Mouse (Mus musculus) hindbrain, postnatal 0 days (tissue): ENCODE data around the gene 1700125H20Rik. TPM values are rescaled to one million over a fixed set of nuclear protein-coding genes. Genes with fewer than 3 reads are reported as not detected.

Source experiments
- ATAC-seq: fragments of 200-750 bp; cut with Nextera tagmentation; 2 replicates; pipeline ENCODE4 v1.8.0; 2017; ENCODE audit warnings: mild to moderate bottlenecking, moderate TSS enrichment, moderate library complexity
- DNase-seq: peaks from one replicate; pipeline ENCODE4 v3.0.0-alpha.2; 2015; ENCODE audit warnings: low spot score
- H3K27ac ChIP-seq: fragments of 300-500 bp; sonication (generic); 2 replicates; pipeline ENCODE4 v1.5.1; 2014; ENCODE audit warnings: mild to moderate bottlenecking
- H3K27me3 ChIP-seq: fragments of 300-500 bp; sonication (generic); 2 replicates; pipeline ENCODE4 v1.6.1; 2014; ENCODE audit warnings: low read length, mixed read lengths; ENCODE audit not compliant: insufficient read depth
- H3K36me3 ChIP-seq: fragments of 300-500 bp; sonication (generic); 2 replicates; pipeline ENCODE4 v1.6.1; 2014; ENCODE audit warnings: low read length, mixed read lengths; ENCODE audit not compliant: insufficient read depth
- H3K4me1 ChIP-seq: fragments of 300-500 bp; sonication (generic); 2 replicates; pipeline ENCODE4 v1.6.1; 2014; ENCODE audit warnings: antibody characterized with exemption, low read length, mixed read lengths; ENCODE audit not compliant: insufficient read depth
- H3K4me2 ChIP-seq: fragments of 300-500 bp; sonication (generic); 2 replicates; pipeline ENCODE4 v1.6.1; 2014; ENCODE audit warnings: low read depth, mild to moderate bottlenecking, low read length, moderate library complexity, mixed read lengths
- H3K4me3 ChIP-seq: fragments of 300-500 bp; sonication (generic); 2 replicates; pipeline ENCODE4 v1.5.1; 2014; ENCODE audit warnings: low read length
- H3K9ac ChIP-seq: fragments of 300-500 bp; sonication (generic); replicated peaks from 2 replicates; pipeline ENCODE4 v1.6.1; 2014; ENCODE audit warnings: mild to moderate bottlenecking, low read length, moderate library complexity, mixed read lengths
- H3K9me3 ChIP-seq: fragments of 300-500 bp; sonication (generic); 2 replicates; pipeline ENCODE4 v1.6.1; 2016; ENCODE audit warnings: low read length, mixed read lengths
- CTCF ChIP-seq: IDR thresholded peaks from 2 replicates; pipeline ENCODE4 v1.5.1; 2016; ENCODE audit warnings: antibody characterized with exemption, control low read depth, low read depth
- WGBS: fragments of 180-500 bp; shearing (Covaris S2); extraction: QIAGEN DNeasy Blood & Tissue Kit; methylation state at CpG from one replicate; pipeline ENCODE4 v1.1.7; 2014; 5-methylcytosine and 5-hydroxymethylcytosine counted together
- polyA plus RNA-seq: library from polyadenylated mRNA; unstranded; fragments of >200 nt; fragmentation: Nextera tagmentation; extraction: Ambion mirVana; gene quantifications from 2 replicates; pipeline ENCODE4 v1.2.1, GENCODE M21; 2015
- total RNA-seq: library from RNA; depleted of rRNA; stranded (reverse); fragments of >200 nt; gene quantifications from 2 replicates; pipeline ENCODE4 v1.2.3, GENCODE M21; 2014; rRNA removed

Gene 1700125H20Rik
- total and polyA plus RNA-seq, 2 experiments from 2014 or later, result 1.9 TPM; not detected in 1

DNA sequence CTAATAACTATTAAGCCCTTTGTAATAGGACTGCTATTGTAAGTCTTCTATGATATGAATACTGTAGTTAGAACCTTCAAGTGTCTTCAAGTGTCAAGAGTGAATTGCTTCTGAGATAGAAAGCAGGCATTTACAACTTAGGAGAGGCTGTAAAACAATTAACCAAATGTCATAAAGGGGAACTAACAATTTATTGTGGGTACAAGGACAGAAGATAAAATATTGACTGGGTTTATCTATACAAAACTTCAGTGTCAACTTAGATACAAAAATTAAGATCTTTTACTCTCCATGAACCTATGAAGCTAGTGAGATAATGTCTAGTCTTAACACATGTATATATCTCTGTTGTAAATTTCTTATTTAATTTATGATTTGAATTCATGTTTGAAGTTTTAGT is 36.0 kb downstream of the 1700125H20Rik start:
- H3K27ac ChIP-seq, result no peak overlapping the region
- ATAC-seq (no peak), DNase-seq (no peak)
- peaks cover 22% of the 10 kb centered on the region for H3K36me3 ChIP-seq
- H3K9ac ChIP-seq, result no peak overlapping the region
- no peak overlapping the region for H3K4me3 ChIP-seq
- no peak overlapping the region for H3K4me2 ChIP-seq
- no peaks in the 10 kb centered on the region for H3K9me3 ChIP-seq
- no peaks in the 10 kb centered on the region for H3K27me3 ChIP-seq
- H3K4me1 ChIP-seq, result no peaks in the 10 kb centered on the region
- no peak for TF ChIP-seq CTCF

DNA sequence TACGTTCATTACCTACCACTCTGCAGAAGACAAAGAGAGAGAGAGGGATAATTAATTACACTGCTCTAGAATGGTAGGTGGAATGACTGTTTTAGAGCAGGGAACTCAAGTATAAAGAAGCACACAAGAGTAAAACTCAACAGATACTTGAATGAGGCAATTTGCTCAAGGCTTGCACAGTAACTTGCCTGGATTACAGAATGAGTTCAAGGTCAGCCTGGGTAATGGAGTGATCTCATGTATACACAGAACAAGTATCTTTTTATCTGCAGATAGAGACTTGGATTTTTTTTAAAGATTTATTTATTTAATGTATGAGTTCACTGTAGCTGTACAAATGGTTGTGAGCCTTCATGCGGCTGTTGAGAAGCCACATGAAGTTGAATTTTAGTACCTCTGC is 40.9 kb downstream of the 1700125H20Rik start:
- 87% methylated on average over 2 of the region's 2 CpGs for WGBS
- TF ChIP-seq CTCF, result no peak
- no peak overlapping the region for H3K9ac ChIP-seq
- H3K4me2 ChIP-seq, result no peak overlapping the region
- ATAC-seq (no peak), DNase-seq (no peak)
- H3K27me3 ChIP-seq, result no peaks in the 10 kb centered on the region
- peaks cover 45% of the 10 kb centered on the region for H3K36me3 ChIP-seq
- no peak overlapping the region for H3K27ac ChIP-seq
- H3K4me3 ChIP-seq, result no peak overlapping the region
- H3K9me3 ChIP-seq, result no peaks in the 10 kb centered on the region
- no peaks in the 10 kb centered on the region for H3K4me1 ChIP-seq

DNA sequence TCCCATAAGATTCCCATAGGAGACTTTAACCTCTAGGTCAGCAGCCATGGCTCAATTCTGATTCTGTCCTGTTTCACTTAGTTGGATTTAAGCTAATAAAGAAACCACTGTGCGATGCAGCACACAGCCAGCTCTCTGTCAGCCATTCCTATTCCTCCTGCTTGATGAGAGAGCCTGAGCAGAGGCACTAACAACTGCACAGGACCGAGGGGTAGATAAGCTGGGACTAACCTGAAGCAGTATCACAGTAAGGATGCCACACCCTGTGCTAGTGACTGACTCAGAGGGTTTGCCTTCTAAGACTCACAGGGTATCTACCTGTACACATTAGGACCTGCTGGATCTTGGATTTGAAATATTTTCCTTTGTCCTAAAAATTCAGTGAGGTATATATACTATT is 43.0 kb downstream of the 1700125H20Rik start:
- 100% methylated on average over 2 of the region's 2 CpGs for WGBS

DNA sequence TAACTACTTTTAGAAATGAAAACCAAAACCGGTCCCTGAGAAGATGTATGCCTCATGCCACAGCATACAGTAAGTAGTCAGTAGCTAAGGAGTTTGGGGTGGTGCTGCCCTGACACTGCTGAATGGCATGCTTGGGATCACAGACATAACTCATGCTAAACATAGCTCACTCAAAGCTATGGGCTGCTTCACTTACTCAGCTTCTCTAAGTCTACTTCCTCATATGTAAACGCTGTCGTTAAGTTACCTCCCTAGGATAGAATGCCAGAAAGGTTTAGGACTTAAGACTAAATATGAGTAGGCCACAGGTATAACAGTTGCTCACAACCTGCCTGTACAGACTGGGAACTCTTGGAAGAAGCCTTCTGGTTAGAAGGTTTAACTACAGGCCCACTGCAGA is 44.5 kb downstream of the 1700125H20Rik start:
- no peaks in the 10 kb centered on the region for H3K4me1 ChIP-seq
- TF ChIP-seq CTCF, result no peak
- peaks cover 35% of the 10 kb centered on the region for H3K36me3 ChIP-seq
- H3K4me3 ChIP-seq, result no peak overlapping the region
- WGBS, result 98% methylated on average over 3 of the region's 3 CpGs
- no peaks in the 10 kb centered on the region for H3K9me3 ChIP-seq
- no peak overlapping the region for H3K4me2 ChIP-seq
- H3K27me3 ChIP-seq, result no peaks in the 10 kb centered on the region
- H3K27ac ChIP-seq, result no peak overlapping the region
- DNase-seq (no peak), ATAC-seq (no peak)
- H3K9ac ChIP-seq, result no peak overlapping the region

More for the DNA sequence above, 43.0 kb downstream of the 1700125H20Rik start:
- H3K9ac ChIP-seq, result no peak overlapping the region
- no peaks in the 10 kb centered on the region for H3K9me3 ChIP-seq
- H3K4me3 ChIP-seq, result no peak overlapping the region
- DNase-seq, result no peak
- no peak for TF ChIP-seq CTCF
- no peak overlapping the region for H3K4me2 ChIP-seq
- H3K4me1 ChIP-seq, result no peaks in the 10 kb centered on the region
- H3K36me3 ChIP-seq, result peaks cover 40% of the 10 kb centered on the region
- H3K27ac ChIP-seq, result no peak overlapping the region
- no peaks in the 10 kb centered on the region for H3K27me3 ChIP-seq
- ATAC-seq, result no peak

DNA sequence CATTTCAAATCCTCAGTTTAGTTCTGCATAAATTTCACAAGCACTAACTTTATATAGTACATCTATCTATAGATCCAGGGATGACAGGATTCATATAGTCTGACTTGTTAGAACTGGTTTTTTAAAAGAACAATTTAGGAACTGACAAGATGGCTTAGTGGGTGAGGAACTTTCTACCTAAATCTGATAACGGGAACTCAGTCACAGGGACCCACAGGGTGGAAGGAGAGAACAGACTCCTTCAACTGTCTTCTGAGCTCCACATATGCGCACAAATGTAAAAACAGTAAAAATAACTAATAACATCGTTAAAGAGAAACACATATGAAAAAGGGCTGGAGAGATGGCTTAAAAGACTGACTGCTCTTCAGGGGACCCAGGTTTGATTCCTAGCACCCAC is 48.8 kb downstream of the 1700125H20Rik start:
- no peaks in the 10 kb centered on the region for H3K4me1 ChIP-seq
- no peak overlapping the region for H3K4me2 ChIP-seq
- H3K4me3 ChIP-seq, result no peak overlapping the region
- ATAC-seq (no peak), DNase-seq (no peak)
- no peaks in the 10 kb centered on the region for H3K27me3 ChIP-seq
- H3K9ac ChIP-seq, result no peak overlapping the region
- H3K27ac ChIP-seq, result no peak overlapping the region
- 93% methylated on average over 3 of the region's 3 CpGs for WGBS
- no peaks in the 10 kb centered on the region for H3K9me3 ChIP-seq
- no peak for TF ChIP-seq CTCF
- H3K36me3 ChIP-seq, result peaks cover 15% of the 10 kb centered on the region

DNA sequence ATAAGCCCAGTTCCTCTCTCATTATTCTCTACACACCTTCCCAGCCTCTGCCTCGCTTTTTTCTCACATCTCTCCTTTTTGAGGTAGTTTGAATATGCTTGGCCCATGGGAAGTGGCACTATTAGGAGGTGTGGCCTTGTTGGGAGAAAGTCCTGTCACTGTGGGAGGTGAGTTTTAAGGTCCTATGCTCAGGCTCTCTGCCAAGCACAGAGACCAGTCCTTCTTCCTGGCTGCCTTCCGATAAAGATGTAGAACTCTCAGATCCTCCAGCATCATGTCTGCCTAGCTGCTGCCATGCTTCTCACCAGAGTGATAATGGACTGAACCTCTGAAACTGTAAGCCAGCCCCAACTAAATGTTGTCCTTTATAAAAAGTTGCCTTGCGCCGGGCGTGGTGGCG is 52.4 kb downstream of the 1700125H20Rik start:
- Histone ChIP-seq H3K4me2 (no peak overlapping the region), H3K9me3 (no peaks in the 10 kb centered on the region), H3K4me3 (no peak overlapping the region), H3K36me3 (no peaks in the 10 kb centered on the region), H3K27ac (no peak overlapping the region), H3K27me3 (no peaks in the 10 kb centered on the region), H3K4me1 (no peaks in the 10 kb centered on the region), H3K9ac (no peak overlapping the region)
- WGBS, result 97% methylated on average over 6 of the region's 6 CpGs
- ATAC-seq, result no peak
- TF ChIP-seq CTCF, result no peak
- no peak for DNase-seq

DNA sequence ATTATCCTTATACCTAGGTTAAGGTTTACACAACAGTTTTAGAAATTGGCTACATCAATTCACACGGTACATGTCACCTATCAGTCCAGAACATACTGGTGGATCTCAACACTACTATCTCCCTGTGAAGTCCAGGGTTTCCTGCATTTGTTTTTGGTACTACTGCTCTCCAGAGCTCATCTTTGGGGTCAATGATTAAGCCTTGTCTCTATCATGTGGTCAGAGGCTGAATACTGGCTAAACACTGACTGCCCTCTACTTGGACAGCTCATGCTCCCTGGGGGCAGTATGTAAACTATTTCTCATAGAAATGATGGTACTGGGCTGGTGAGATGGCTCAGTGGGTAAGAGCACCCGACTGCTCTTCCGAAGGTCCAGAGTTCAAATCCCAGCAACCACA is 53.0 kb downstream of the 1700125H20Rik start:
- ATAC-seq (no peak), DNase-seq (no peak)
- Histone ChIP-seq H3K27ac (no peak overlapping the region), H3K36me3 (no peaks in the 10 kb centered on the region), H3K4me3 (no peak overlapping the region), H3K9ac (no peak overlapping the region), H3K4me2 (no peak overlapping the region), H3K4me1 (no peaks in the 10 kb centered on the region), H3K9me3 (no peaks in the 10 kb centered on the region), H3K27me3 (no peaks in the 10 kb centered on the region)
- WGBS, result 94% methylated on average over 3 of the region's 3 CpGs
- no peak for TF ChIP-seq CTCF

Other genes starting within 250 kb of the 1700125H20Rik start
- 0.93 and 2.0 TPM in 2 replicates for gene Car4, start 212.6 kb upstream of the 1700125H20Rik start, total RNA-seq
- 12.3 and 15.0 TPM in 2 replicates for gene Car4, start 212.6 kb upstream of the 1700125H20Rik start, polyA plus RNA-seq
- gene Usp32, start 30.2 kb upstream of the 1700125H20Rik start, total RNA-seq, result 33.3 and 41.3 TPM in 2 replicates
- gene Usp32, start 30.2 kb upstream of the 1700125H20Rik start, polyA plus RNA-seq, result 9.9 and 10.0 TPM in 2 replicates
- 54.0 and 54.8 TPM in 2 replicates for gene Appbp2, start 64.7 kb downstream of the 1700125H20Rik start, total RNA-seq
- gene Appbp2, start 64.7 kb downstream of the 1700125H20Rik start, polyA plus RNA-seq, result 44.9 and 45.3 TPM in 2 replicates
- gene Ppm1d, start 140.8 kb downstream of the 1700125H20Rik start, total RNA-seq, result 11.4 and 12.8 TPM in 2 replicates
- 14.4 and 14.5 TPM in 2 replicates for gene Ppm1d, start 140.8 kb downstream of the 1700125H20Rik start, polyA plus RNA-seq
- 32.3 and 42.9 TPM in 2 replicates for gene Bcas3, start 182.8 kb downstream of the 1700125H20Rik start, total RNA-seq
- gene Bcas3, start 182.8 kb downstream of the 1700125H20Rik start, polyA plus RNA-seq, result 28.5 and 31.6 TPM in 2 replicates